Mouse (Mus musculus): ENCODE data around the gene Gtf2a1l.

The Gtf2a1l gene

DNA sequence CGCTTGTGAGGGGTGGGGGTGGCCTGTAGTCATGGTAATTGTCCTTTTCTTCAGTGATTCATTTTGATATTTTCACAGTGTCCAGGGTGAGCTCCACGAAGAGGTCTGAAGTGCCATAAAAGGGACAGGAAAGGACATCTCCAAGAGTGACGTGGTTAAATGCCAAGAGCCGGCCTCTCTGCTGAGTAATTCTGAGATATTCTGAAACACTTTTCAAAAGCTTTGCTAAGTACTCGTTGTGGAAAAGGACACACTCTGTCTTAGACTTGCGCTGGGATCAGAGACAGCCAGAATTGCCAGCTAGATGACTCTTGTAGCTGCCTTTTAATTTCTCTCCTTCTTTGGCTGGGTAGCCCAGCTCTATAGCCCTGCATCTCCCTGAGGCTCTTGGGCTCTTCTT is 9.9 kb upstream of the Gtf2a1l start:
- no peak for DNase-seq

DNA sequence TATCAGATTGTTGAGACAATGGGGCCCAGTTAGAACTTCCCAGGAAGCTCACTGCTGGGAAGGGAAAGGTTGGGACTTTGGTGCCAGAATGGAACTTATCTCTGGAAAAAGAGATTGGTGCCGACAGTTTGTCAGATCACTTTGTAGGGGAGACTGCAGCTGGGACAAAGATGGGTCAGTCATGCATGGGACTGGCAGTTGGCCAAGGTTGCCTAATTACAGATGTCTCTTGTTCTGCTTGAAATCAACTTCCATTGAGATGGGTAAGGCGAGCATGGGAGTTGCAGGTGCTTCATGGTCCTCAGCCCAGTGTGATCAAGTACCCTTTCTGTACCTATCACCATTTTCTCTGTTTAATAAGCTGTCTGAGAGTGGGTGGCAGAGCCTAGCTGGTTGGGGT is 2.4 kb upstream of the Gtf2a1l start:
- DNase-seq = no peak

DNA sequence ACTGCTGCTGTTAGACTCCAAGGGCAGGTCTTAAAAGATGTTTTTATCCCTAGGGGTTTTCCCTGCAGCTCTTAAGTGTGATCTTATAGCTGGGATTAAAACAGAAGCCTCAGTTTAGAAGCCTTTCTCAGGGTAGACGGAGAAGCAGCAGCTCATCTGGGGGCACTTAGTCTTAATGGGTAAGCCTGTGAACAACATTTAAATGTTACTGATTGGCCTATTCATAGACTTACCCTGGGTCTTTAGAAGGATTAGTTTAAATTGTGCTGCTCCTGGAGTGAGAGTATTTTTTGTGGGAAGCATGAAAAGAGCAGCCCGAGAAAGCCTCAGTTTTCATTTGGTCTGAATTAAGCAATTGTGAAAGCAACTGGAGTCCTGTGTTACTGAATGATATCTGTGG is 1.5 kb downstream of the Gtf2a1l start:
- DNase-seq = no peak

DNA sequence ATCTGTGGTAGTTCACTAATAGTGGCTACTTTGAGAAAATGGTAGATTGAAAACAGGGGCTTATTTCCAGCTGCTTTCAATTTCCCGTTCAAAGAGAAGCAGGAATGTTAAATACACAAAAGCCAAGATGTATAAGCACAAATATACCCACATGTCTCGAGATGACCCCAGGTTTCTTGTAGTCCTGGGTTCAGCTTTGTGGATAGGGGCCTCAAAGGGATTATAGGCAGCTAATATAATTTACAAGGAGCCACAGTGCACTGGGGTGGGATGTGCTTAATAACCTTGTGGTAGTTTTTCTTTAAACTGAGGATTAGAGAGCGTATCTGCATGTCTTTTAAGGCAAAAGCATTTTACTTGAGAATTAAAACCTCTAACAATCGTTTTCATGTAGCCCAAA is 2.3 kb downstream of the Gtf2a1l start:
- no peak for DNase-seq

DNA sequence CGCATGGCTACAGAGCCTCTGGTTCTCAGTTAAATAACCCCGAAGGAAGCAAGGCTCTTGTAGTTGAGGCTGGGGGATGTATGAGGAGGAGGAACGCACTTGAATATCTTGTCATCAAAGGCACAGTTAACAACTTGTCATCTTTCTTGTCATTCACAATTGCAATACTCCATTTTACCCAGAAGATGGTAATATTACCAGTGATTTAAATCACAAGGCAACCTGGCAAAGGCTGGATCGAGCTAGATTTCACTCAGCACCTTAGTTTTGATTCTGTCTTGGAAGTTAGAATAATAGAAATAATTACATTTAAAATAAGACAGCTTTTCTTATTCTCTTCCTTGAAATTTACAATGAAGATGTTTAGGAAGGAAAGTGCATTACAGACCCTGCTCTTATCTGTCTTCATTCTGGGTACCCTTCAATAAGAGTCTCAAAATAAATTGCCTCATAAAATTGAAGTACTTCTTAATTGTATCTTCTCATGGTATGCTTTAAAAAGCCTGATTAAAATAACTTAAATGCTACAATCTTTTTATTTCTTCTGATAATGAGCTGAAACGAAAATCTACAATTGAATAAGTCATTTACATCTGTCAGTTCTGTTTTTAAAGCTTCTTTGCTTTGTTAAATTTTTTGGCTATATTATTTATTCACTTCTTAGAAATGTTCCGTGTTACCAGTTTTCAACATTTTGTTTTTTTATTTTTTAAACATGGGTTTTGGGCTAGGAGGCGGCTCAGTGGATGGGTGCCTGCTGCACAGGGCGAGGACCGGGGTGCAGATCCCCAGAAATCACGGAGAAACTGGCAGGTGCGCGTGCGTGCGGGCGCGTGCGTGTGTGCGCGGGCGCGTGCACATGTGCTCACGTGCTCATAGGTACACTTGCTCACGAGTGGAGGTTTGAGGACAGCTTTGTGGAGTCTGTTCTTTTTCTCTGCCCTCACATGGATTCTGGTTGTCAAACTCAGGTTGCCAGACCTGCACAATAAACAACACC is 7.2 kb downstream of the Gtf2a1l start:
- DNase-seq = no peak

DNA sequence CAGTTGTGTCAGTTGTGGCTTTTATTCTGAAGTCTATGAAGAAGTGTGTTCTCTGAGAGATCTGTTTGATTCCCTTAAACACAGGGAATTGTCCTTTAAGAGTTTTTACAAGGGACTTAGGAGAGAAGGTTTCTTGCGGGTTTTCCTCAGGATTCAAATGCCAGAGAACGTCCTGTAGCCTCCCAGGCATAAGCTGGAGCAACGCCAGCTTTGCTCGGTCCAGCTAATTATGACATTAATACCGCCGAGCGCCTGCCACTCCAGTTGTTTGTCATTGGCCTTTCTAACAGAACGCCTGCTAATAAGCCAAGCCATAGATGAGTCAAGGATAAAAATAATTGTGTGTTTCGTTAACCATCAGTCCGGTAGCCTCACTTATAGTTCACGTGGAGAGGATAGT is 19.8 kb downstream of the Gtf2a1l start:
- no peak for DNase-seq

DNA sequence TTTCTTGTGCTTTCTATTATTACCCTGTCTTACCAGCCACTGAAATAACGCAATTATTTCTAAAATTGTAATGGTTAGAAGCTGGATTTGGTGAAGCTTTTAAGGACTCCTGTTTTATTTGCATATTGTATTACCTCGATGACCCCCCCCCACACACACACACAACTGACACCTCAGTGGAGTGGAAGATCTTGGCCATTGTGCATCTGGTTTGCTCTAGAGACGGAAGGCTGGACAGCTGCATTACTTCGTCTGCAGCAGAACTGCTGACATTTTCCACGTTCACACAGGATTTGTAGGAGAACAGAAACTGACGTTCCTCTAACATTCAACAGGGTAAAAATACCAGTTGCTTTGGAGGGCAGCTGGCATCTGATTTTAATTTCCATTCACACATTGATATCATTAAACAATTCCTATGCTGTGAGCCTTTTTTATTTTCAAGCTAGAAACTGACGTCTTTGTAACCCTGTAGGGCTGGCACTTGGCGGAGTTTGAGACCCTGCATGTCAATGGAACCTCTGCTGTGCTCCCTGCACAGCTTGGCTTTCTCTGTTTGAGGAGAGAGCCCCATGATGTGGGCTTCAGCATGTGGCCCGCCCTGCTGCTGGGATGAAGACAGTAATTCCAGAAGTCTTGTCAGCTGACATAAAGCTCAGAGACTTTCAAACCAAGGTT is 28.3 kb downstream of the Gtf2a1l start:
- no peak for DNase-seq

DNA sequence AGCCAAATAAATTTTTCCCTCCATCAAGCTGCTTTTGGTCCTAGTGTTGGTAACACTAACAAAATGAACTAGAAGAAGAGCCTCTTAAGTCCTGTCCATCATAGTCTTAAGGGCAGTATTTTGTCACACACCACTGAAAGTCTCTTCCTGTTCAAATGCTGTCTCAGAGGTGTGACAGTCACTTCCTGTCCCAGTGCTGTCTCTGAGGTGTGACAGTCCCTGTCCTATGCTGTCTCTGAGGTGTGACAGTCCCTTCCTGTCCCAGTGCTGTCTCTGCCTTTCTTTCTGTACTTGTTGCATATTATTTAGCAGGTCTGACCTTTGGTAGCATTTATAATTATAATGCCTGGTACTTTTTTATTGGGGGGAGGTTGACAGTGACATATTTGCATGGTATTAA is 32.4 kb downstream of the Gtf2a1l start:
- DNase-seq = no peak

DNA sequence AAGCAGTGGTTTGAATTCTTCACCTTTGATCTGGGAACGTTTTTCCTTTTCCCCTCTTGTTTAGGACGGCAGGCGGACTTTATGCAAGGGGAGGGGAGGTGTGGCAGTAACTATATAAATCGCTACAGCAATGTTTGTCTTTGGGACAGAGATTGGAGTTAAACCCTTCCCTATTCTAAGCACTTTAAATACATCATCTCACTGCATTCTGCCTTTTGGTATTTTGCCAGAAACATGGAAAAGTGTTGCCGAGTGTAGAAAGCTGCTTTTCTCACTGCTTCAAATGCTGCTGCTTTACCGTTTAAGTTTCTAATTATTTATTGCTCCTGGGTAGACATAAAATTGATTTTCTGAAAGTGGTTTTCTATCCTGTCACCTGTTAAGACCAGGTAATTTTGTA is 33.9 kb downstream of the Gtf2a1l start:
- DNase-seq = no peak

DNA sequence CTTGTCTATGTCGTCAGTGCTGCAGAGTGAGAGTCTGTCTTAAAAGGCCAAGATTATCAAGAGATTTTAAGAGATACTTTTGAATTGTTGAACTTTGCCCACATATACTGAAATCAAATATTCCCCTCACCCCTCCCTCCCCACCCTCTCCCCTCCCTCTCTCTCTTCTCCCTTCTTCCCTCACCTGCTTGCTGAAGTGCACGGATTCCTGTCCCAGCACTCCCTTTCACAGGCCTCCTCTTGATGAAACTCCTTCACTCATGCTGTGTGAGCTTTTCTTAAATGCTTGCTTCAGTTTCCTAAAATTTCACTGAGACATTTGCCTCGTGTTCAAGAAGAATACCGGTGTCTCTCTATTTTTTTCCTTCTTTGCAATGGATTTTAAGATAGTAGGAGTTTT is 34.7 kb downstream of the Gtf2a1l start:
- no peak for DNase-seq

DNA sequence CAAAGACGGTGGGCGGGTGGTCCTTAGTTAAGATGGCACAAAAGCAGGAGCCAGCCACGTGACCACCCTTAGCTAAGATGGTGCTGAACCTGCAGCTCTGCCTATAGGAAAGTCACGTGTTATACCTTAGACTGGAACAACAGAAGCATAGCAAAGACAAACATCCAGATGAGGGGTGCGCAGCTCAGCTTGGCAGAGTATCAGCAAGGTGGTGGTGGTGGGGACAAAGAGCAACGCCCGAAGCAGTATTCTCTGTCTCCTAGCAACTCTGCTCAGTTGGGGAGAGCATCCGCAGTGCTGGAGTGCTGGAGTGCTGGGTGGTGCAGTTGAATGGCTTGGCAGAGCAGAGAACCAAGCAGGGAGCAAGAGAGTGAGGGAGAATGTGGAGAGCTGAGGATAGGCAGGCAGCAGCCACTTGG is 37.8 kb downstream of the Gtf2a1l start:
- no peak for DNase-seq

DNA sequence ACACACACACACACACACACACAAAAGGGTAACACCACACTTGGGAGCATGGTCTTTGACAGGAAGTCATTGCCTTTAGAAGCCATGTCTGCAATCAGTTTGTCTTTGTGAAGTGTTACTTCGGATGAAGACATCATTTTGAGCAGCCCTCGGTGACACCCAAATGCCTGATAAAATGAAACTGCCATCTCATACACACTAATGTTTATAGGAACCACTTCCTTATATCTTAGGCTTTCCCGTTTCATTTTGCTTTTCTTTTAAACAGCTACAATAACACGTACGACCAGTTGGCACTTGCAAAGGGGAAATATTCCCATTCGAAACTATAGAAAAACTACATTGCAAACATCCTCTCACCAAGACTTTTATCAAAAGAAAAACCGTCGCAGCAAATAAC is 81.2 kb downstream of the Gtf2a1l start:
- no peak for DNase-seq

DNA sequence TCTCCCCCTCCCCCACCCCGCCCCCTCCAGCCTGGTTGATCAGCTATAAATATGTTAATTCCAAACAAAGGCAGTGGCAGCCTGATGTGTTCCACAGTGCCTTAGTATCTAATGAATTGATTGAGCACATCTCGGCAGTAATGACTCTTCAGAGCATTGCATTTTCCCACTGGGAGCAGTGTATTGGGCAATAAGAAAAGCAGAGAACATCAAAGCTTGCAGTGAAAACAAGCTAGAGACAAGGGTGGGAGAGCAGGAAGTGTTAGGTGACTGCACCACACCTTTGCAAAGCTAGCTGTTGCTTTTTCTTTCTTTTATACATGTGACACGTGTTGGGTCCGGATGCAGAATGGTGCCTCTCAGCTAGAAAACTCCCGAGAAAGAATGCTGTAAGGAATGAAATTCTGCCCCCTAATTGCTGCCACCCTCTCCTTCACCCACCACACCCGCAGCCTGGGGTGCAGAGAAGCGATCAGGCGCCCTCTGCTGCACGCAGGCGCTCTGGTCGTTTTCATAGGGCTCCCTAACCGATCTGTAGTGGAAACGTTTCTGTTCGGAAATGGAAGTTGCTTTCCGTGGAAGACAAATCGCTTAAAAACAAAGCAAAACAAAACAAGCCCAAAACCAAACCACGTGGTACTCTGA is 84.5 kb downstream of the Gtf2a1l start:
- peak; percentile 47 for DNase-seq

DNA sequence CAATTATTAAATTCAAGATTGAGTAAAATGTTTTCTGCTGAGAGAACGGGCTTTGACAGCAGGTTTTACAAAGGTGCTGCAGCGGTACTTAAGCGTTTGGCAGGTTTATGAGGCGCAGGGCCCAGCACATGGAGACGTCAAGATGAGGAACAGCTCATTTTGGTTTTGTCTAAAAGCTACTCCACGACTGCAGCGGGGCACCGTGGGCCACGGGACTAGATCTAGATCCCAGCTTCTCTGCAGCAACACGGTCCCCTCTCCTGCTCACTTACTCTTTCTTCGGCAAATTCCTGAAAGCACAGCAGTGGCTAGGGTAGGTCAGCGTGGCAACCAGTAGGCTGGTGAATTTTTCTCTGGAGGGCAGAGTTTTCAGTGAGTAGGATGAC is 85.0 kb downstream of the Gtf2a1l start:
- no peak for DNase-seq

DNA sequence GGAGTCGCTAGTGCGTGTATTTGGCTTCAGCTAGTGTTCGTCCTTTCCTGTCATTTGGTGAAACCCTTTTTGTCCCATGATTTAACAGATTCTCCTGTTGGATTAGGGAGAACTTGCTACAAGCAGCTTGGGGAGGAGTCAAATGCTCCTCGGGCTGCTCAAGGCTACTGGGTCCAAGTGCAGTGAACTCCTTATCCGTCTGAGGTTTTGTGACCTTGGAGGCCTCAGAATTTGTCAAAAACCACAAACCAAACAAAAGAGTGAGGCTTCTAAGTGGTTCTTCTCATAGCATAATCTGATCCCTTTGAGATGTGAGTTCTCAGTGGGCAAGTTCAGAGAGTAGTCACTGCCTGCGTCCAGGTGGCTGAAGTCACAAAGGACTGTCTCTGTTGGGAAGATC is 87.3 kb downstream of the Gtf2a1l start:
- DNase-seq = no peak

DNA sequence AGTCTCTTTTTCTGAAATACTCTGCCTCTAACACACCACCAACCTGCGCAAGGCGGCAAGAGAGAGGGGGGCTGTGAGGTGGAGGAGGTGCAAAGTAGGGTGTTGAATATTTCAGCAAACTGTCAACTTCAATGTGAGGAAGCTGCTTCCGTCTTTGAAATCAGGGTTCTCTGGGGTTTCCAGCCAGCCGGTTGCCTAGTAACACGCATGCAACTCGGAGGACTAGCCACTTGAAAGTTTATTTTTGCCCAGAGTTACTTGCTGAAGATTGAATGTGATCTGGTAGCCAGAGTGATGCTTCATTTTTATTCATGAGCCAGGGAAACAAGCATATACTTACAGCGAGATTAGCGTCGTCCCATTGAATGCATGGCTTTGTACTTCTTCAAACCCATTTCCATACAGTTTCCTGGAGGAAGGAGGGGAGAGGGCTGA is 89.6 kb downstream of the Gtf2a1l start:
- DNase-seq = peak; percentile 51

DNA sequence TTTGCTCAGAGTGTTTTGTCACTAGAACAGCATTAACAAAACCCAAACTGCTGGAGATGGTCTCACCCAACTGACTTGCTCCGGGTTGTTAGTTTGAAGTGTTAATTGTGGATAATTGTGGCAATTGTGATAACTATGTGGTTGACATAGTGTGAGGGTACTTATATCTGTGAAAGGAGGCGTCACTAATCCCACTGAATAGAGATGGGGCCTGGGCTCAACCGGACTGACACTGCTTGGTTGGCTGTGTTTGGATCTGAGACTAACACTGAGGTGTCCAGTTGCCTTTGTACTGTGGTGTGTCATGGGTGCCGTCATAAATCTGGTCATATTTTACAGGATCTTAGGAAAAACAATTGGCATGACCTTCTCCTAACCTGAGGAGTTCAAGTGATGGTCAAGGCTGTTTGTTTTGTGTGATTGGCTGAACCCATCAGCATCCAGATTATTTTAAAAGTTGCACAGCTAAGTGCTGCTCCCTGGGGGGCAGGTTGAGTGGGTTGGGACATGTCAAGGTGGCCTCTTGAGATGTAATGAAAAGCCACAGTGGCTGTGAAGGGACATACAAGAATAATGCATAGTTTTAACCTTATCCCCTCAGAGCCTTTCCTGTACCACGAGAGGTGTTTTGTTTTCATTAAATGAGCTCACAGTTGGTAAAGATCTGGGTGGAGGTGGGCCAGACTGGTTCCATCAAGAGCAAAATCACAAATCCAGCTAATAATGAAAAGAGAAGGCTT is 95.1 kb downstream of the Gtf2a1l start:
- DNase-seq = no peak

DNA sequence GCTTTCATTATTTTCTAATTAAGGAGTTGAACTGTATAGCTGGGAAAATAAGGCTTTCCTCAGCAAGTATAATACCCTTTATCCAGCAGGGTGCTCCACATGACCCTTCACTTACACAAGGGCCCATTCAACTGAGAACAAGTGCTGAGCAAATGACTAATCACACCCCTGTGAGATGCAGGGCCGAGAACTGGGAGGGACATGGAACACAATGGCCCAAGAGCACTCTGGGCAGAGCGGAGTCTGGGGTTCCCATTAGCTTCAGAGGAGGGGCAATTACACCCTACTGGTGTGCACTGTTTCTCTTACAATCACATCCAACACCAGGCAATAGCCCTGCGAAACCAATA is 95.7 kb downstream of the Gtf2a1l start:
- no peak for DNase-seq
